Mouse (Mus musculus) megakaryocyte progenitor cell, adult 5-6 weeks (primary cell): ENCODE measurements around the gene Iqsec1. TPM values are rescaled to one million over a fixed set of nuclear protein-coding genes. Genes with fewer than 3 reads are reported as not detected.

Experiments
- ATAC-seq: replicated peaks from 2 replicates; pipeline ENCODE4 v1.8.0; 2016; ENCODE audit warnings: mild to moderate bottlenecking, moderate TSS enrichment, inconsistent platforms; ENCODE audit not compliant: poor library complexity
- total RNA-seq, 2 experiments: library from RNA; stranded (forward) in 1 of 2; stranded (reverse) in 1 of 2; fragments of 157-497, 149-512 nt in 1 of 2; fragments of 200-1000 nt in 1 of 2; gene quantifications; 2 replicates each; pipeline versions ENCODE4 v1.2.3 to v1.2.4; 2015 to 2017

Gene Iqsec1
- total RNA-seq, 2 experiments from 2014 or later: 3.5 to 32.5 TPM

DNA sequence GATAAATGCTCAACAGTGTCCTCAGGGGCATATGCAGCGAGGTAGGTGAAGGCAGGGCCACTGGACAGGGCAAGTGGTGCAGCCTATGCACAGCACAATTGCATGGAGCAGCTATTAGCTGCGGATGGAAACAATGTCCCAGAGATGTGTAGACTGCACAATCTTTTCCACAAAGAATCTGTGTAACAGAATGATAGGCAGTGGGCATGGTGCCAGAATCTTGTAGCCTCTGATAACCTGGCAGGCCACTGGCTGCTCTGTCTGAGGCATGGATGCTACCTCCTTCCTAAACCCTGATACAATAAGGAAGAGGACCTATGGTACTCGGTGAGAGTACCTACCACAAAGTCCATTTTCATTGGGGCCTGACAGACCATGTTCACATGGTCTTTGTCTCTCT is 171.9 kb downstream of the Iqsec1 start:
- 0 out of 2 replicates have a peak, but pooled peaks have one; percentile 15 for ATAC-seq

- ATAC-seq: no peak
Measured at GRCm38 (mm10) chr6:90815341-90815740, 173.1 kb downstream of the Iqsec1 start.

GRCm38 (mm10) chr6:90813526-90813925 is 175.0 kb downstream of the Iqsec1 start:
- ATAC-seq: no peak

- ATAC-seq: no peak
Measured at GRCm38 (mm10) chr6:90812584-90812983, 175.9 kb downstream of the Iqsec1 start.

- no peak for ATAC-seq
Measured at GRCm38 (mm10) chr6:90812072-90812471, 176.4 kb downstream of the Iqsec1 start.

DNA sequence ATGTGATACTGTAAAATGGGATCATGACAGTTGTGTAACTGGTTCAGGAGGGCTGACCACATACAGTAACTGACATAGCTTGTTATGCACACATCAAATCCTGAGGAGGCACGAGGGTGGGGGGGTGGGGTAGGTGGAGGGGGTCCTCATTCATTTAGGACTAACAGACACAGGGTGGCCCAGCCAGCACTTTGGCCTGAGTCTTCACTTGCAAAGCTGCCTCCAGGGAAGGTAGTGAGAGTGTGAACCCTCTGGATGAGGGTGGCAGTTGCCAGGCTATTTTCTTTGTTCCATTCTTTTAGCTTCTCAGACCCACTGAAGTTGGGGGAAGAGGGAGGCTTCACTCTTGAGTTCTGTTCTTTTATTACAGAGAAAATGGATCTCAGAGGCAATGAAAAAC is 177.9 kb downstream of the Iqsec1 start:
- no peak for ATAC-seq

- peak; percentile 75 for ATAC-seq
Measured at GRCm38 (mm10) chr6:90809960-90810362, 178.5 kb downstream of the Iqsec1 start.

DNA sequence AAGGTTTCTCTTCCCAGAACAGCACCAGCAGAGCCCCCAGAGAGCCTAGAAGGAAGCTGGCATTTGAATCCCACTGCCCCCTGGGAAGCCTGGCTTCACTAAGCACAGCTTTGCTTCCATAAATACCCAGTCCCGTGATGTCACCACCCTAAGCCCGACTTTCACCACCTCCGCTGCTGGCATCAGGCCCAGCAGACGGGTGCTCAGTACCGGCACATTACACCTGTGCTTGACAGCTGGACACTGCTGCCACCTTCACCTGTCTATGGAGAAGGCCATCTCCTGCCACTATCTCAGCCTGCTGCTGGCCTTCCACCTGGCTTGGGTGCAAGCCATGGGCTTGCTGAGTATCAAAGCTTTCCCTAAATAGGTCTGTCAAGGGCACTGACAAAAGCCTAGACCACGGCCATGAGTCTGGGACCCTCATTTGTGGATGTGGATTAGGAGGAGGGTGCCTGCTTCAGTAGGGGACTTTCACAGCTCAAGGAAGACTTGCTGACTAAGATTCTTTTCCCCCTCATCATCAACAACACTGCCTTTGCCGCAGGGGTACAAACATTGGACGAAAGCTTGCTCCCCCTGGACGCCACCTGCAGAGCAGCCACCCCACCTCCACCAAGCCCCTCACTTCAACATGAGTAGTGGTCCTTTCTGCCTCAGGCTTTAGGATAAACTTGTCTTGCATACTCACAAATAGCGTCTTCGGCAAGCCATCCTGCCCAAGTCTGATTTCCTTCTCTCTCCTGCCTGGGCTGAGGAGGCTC is 179.2 kb downstream of the Iqsec1 start:
- ATAC-seq: no peak

DNA sequence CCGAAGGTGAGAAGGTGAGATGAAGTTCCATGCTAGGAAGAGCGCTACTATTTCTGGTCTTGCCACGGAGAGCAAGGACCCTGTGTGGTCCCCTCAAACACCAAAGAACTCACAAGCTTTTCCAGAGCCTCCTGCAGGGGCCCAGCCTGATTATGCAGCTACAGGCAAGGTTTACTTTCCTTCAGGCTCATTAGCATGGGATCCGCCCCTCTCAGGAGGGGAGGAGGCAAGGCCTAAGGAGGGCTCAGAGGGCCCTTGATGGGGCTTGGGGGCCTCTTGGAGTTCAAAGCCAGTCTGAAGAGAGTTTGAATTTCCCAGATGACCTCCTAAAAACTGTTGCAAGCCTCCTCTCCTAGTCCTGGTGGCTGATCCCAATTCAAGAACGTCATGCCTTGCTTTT is 179.9 kb downstream of the Iqsec1 start:
- peak; percentile 42; the same call in 1 of the 2 replicates for ATAC-seq

- ATAC-seq: no peak
Measured at GRCm38 (mm10) chr6:90808134-90808533, 180.4 kb downstream of the Iqsec1 start.

DNA sequence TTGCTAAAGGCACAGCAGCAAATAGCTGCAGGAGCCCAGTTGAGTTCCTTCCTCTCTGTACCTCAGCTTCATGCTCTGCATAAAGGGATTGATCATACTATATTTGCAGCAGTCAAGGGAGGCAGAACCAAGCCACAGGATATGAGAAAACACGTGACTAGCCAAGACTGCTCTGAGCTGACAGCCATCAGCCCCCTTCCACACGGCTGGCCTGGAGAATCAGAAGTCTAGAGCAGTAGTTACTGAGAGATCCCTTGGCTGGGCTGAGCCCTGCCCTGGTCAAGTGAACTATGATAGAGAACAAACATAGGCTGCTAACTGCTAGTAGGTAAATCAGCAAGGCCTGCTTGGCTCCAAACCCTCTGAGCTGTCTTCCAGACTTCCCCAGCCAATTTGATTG is 180.9 kb downstream of the Iqsec1 start:
- 0 out of 2 replicates have a peak, but pooled peaks have one; percentile 20 for ATAC-seq

GRCm38 (mm10) chr6:90806743-90807142 is 181.7 kb downstream of the Iqsec1 start:
- ATAC-seq: no peak

GRCm38 (mm10) chr6:90805101-90805500 is 183.4 kb downstream of the Iqsec1 start:
- no peak for ATAC-seq

- ATAC-seq: no peak
Measured at GRCm38 (mm10) chr6:90804646-90805045, 183.8 kb downstream of the Iqsec1 start.

- ATAC-seq: no peak
Measured at GRCm38 (mm10) chr6:90802604-90803003, 185.9 kb downstream of the Iqsec1 start.

DNA sequence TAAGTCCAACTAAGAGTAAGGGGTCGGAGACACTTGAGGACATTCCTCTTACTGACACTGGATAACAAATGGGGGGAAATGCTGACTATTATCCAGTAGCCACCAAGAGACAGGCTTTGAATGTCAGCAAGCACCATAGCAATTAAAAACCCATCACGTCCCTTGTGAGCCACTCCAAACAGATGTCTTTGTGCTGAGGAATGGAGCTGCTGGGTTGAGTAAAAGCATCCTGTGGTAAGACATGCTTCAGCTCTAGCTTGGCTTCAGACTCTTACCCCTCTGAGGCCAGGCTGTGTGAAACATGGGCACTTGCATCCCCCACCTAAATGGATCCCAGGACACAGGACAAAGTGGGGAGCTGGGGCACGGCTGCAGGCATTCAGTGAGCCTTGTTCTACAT is 186.4 kb downstream of the Iqsec1 start:
- ATAC-seq: no peak

DNA sequence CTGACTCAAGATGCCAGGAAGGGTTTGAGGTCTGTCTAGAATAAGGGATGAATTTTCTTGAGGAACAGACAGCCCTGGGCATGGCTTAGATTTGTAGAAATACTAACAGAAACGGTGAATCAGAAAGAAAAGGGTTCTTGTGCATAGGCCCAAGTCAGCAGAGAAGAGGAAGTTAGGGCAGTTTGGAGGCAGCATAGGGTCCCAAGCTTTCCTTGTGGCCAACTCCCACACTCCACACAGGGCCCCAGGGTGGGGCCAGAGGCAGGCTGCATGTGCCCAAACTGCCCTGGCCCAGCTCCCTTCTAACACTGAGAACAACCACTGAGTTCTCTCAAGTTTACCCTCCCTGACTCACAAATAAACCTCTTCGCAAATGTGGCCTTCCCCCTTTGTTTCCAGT is 187.7 kb downstream of the Iqsec1 start:
- ATAC-seq: peak; percentile 81

DNA sequence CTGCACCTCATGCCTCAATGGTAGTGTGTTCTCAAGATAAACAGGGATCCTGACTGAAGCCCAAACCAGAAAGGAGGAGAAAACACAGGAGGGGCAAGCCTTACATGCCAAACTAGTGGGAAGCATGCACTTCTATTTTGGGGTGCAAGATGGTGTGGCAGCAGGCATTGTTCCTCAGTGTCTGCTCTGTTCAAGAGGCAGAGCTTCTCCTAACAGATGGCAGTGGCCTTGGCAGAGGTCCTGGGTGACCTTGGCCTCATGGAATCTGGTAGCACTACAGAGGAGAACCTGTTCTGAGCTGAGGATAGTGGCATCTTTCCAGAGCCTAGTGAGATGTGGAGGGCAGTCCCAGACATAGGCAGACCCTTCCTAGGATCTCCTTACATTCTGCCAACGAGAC is 189.4 kb downstream of the Iqsec1 start:
- no peak for ATAC-seq

GRCm38 (mm10) chr6:90798201-90798600 is 190.3 kb downstream of the Iqsec1 start:
- ATAC-seq: no peak

DNA sequence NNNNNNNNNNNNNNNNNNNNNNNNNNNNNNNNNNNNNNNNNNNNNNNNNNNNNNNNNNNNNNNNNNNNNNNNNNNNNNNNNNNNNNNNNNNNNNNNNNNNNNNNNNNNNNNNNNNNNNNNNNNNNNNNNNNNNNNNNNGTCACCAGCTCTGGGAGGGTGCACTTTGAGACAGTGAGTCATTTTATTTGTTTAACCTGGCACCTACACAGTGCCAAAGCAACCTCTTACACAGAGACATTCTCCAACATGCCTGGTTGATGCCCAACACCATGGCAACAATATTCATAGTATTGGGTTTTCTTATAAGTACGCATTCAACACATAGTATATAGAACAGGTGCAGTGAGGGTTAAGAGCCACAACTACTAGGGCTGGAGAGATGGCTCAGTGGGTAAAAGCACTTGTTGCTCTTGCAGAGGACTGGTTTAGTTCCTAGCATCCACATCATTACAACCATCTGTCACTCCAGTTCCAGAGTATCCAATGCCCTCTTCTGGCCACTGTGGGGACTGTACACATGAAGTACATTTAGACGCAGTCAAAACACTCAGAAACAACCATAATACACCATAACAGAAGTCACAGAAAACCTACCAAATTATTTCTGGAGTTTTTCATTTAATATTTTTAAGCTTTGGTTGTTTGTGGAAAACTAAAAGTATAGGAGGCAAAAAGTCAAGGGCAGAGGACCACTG is 191.4 kb downstream of the Iqsec1 start:
- ATAC-seq: peak; percentile 36; the same call in 1 of the 2 replicates

GRCm38 (mm10) chr6:90790901-90791300 is 197.6 kb downstream of the Iqsec1 start:
- ATAC-seq: no peak

- ATAC-seq: peak; percentile 45
Measured at GRCm38 (mm10) chr6:90789520-90789919, 199.0 kb downstream of the Iqsec1 start.
